Mouse (Mus musculus) embryonic stem cell, embryonic (primary cell): Measurements from ENCODE around the gene Slc25a39.

Experiments used
- CTCF ChIA-PET, 4 experiments: fragments of 300-600 bp in 2 of 4; fragments of 350-600 bp in 2 of 4; sonication (Branson Sonifier 250); formaldehyde crosslinking; loops; one replicate each; lab custom pipeline; 2022; ENCODE audit warnings: inconsistent platforms in 2 of 4; lab: Charles Lee
- POLR2A ChIA-PET, 4 experiments: fragments of 300-600 bp in 2 of 4; fragments of 350-600 bp in 2 of 4; sonication (Branson Sonifier 250); formaldehyde crosslinking; loops; one replicate each; lab custom pipeline; 2022; ENCODE audit warnings: antibody characterized with exemption in 4 of 4, inconsistent platforms in 1 of 4; lab: Charles Lee

The Slc25a39 gene

DNA sequence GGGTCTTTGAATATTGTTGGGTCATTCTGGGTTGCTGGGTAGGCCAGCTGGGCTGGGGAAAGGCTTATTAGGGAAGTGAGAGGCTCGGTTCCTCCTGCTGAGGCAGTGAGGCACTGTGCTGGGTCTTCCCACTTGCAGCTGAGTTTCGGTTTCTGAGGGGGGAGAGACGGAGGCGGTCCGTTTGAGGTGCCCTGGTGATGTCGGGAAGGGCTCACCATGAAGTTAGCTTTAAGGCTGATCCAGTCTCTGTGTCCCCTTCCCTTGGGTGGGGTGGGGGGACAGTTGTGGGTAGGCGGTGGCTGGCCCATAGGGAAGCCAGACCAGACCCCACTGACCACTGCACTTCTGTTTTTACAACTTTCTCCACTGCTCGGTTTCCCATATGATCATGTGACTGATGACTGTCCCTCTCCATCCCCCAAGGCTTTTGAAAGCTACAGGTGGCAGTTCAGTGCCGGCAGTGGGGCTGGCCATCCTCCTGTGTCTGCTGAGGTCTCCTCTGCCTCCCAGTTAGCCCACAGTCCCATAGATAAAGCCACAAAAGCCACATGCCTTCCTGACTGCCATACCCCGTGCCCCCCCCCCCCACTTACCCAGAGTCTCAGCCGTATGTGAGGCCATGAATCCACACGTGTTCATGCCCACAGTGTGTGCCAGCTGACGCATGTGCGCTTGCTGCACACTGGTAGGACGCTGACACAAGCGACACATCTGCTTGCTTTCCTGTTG is 24.5 kb upstream of the Slc25a39 start:
- POLR2A ChIA-PET: interaction anchor here in 3 of 4 experiments (0.6 to 3.8 kb wide), 6 partner anchors 14 to 182 kb away, joined by 3 to 25 read pairs (median 3); partner anchors contain the start of genes Fam171a2 (in 1 of the 3) and Slc25a39 (in 1 of the 3)
- CTCF ChIA-PET: interaction anchor here in 2 of 4 experiments (0.7 to 1.2 kb wide), 3 partner anchors 15 to 123 kb away, joined by 3 to 4 read pairs (median 3); partner anchors contain the start of gene Fam171a2 (in 1 of the 2)

DNA sequence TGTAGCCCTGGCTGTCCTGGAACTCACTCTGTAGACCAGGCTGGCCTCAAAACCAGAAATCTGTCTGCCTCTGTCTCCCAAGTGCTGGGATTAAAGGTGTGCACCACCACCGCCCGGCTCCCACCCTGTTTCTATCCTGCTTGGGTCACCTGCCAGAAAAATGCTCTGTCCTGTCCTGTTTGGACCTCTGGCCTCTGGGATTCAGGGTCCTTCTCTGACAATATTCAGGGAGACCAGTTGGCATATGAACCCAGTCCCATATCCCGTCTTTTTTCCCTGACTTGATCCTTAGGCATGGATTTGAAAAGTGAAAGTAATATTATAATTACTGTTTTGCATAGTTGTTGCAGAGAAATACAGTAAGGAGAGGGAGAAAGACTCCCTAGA is 24.0 kb upstream of the Slc25a39 start:
- ChIA-PET POLR2A (interaction anchor here in 3 of 4 experiments (0.6 to 6.0 kb wide), 15 partner anchors 10 to 183 kb away, joined by 3 to 115 read pairs (median 10); partner anchors contain the start of genes Slc25a39 (in 2 of the 3), BC030867 (in 1 of the 3) and Fam171a2 (in 1 of the 3)), CTCF (interaction anchor here in 3 of 4 experiments (0.7 to 2.2 kb wide), 16 partner anchors 15 to 185 kb away, joined by 3 to 42 read pairs (median 9); partner anchors contain the start of genes Fam171a2 (in 2 of the 3) and Slc25a39 (in 1 of the 3))

DNA sequence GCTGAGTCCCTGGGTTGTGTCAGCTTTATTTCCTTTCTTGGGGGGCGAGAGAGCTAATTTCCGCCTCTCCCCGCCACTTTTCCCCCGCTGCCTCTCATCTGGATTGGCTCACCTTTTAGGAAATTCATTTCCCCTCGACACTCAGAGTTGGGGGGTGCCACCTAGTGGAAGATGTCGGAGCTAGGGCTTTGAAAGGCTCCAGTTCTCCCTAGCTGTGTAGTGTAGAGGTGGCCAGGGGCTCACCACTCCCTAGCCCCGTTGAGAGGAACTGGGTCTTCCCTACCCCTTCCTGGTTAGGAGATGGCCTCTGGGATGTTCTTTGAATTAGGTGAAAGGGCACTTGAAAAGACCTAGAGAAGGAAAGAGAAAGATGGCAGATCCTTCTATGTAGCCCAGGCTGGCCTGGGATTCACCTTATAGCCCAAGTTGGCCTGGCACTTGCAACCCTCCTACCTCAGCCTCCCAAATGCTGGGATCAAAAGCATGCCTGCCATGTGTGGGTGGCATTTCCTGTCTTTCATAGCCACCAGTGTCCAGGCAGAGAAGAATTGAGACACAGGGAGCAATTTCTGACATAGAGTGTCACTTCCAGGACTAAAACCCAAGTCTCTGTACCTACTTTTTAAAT is 23.4 kb upstream of the Slc25a39 start:
- CTCF ChIA-PET: interaction anchor here (0.6 to 3.0 kb wide), 63 partner anchors 7 to 1611 kb away, joined by 3 to 42 read pairs (median 6); partner anchors contain the start of genes BC030867 (in 2 of the 4), Fam171a2 (in 2 of the 4), Tmub2 (in 2 of the 4) and Slc25a39 (in 1 of the 4)

DNA sequence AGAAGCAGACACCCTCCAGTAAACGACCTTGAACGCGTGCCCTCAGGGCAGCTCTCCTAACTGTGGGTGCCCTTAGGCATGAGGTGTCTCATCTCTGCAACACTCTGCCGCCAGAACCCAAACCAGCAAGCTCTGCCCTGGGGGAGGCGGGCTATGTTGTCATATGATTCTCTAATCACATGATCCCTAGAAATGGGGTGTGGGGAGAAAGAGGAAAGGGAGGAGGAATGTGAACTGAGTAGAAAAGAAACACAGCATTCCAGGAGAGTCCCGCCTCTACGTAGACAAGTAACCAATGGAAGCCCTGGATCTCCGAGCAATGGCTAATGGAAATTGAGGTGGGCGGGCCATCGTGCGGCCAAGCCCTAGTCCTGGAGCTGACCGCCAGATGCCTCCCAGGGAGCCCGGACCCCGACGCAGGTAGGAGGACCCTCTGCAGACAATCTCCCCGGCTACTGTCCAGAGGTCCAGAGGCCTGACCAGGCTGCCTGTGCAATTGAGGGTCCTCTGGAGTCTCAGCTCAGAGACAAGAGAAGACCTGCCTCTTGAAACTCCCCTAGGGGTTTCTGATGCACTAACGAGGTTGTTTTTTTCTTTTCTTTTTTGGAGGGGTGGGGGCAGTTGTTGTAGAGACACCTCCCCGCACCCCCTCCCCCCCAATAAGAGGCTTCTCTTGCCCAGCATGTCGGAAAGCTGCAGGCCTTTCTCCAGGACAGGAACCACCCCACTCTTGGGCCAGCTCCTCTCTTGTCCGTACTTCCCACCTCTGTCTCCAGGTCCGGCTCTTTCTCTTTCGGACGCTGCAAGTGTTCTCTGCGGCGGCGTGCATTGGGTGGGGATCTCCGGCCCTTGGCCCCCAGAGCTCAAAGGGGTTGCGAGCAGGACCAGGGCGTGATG is 22.6 kb upstream of the Slc25a39 start, which contains the start of gene Grn:
Gene Grn (plus strand): TSS at position 195 of the 897 bp plus-strand sequence.
- POLR2A ChIA-PET: interaction anchor here (0.6 to 6.0 kb wide), 133 partner anchors 9 to 703 kb away, joined by 3 to 115 read pairs (median 5); partner anchors contain the start of genes Slc25a39 (in 4 of the 4), Asb16 (in 3 of the 4), BC030867 (in 3 of the 4) and Ubtf (in 3 of the 4)
- CTCF ChIA-PET: interaction anchor here (0.6 to 3.0 kb wide), 77 partner anchors 8 to 1612 kb away, joined by 3 to 42 read pairs (median 5); partner anchors contain the start of genes BC030867 (in 3 of the 4), Fam171a2 (in 2 of the 4), Tmub2 (in 2 of the 4) and Asb16 (in 1 of the 4)

More for the DNA sequence above, 23.4 kb upstream of the Slc25a39 start:
- POLR2A ChIA-PET: interaction anchor here (0.6 to 6.0 kb wide), 100 partner anchors 8 to 702 kb away, joined by 3 to 115 read pairs (median 6); partner anchors contain the start of genes Slc25a39 (in 4 of the 4), Asb16 (in 3 of the 4), BC030867 (in 3 of the 4) and Fam171a2 (in 2 of the 4)

DNA sequence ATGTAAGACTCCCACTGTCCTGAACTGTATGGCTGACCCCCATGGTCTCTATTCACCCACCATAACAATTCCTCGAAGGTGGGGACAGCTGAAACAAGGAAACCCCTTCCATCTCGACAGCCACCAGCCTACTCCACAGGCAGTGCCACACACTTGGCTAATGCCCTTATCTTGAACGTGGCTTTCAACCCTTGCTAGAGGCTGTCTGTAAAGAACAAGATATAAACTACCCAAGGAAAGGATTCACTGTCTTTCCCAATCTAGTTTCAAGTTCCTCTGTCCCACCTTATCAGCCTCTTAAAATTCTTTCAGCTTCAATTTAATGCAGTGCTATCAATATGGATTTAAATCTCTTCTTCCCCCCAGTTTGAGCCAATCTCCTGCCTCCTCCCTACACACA is 21.8 kb upstream of the Slc25a39 start:
- ChIA-PET POLR2A (interaction anchor here (0.6 to 6.0 kb wide), 78 partner anchors 8 to 687 kb away, joined by 3 to 115 read pairs (median 8); partner anchors contain the start of genes Slc25a39 (in 4 of the 4), Ubtf (in 3 of the 4), Atxn7l3 (in 2 of the 4) and BC030867 (in 2 of the 4)), CTCF (interaction anchor here (0.6 to 3.0 kb wide), 32 partner anchors 9 to 1763 kb away, joined by 3 to 42 read pairs (median 6); partner anchors contain the start of genes BC030867 (in 3 of the 4), Asb16 (in 1 of the 4), Fam171a2 (in 1 of the 4) and Rundc3a (in 1 of the 4))

DNA sequence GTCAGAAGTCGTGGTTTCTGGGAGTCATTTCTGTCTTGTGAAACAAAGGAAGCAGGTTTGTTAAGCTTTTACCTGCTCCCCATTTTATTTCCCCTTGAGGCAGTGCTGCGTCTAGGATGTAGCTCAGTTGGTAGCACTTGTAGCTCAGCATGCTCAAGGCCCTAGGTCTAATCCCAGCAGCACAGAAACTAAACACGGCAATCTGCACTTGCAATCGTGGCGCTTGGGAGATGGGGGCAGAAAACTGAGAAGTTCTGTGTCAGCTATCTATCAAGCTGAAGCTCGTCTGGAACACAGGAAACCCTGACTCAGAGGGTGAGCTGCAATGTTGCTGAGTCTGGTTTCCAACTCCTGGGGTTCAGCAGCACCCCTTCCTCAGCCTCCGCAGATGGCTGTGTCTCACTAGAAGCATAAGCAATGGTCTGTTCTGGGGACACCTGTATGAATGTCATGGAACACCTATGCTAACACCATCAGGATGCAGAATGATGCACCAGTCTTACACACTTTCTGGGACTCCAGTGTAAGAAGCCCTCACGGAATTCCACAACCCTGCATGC is 21.3 kb upstream of the Slc25a39 start:
- ChIA-PET CTCF (interaction anchor here in 3 of 4 experiments (0.7 to 3.0 kb wide), 5 partner anchors 17 to 1764 kb away, joined by 3 to 14 read pairs (median 4); partner anchors contain the start of gene BC030867 (in 1 of the 3)), POLR2A (interaction anchor here (0.6 to 6.0 kb wide), 37 partner anchors 7 to 502 kb away, joined by 3 to 115 read pairs (median 14); partner anchors contain the start of genes Slc25a39 (in 3 of the 4), Ubtf (in 2 of the 4), Atxn7l3 (in 1 of the 4) and BC030867 (in 1 of the 4))

DNA sequence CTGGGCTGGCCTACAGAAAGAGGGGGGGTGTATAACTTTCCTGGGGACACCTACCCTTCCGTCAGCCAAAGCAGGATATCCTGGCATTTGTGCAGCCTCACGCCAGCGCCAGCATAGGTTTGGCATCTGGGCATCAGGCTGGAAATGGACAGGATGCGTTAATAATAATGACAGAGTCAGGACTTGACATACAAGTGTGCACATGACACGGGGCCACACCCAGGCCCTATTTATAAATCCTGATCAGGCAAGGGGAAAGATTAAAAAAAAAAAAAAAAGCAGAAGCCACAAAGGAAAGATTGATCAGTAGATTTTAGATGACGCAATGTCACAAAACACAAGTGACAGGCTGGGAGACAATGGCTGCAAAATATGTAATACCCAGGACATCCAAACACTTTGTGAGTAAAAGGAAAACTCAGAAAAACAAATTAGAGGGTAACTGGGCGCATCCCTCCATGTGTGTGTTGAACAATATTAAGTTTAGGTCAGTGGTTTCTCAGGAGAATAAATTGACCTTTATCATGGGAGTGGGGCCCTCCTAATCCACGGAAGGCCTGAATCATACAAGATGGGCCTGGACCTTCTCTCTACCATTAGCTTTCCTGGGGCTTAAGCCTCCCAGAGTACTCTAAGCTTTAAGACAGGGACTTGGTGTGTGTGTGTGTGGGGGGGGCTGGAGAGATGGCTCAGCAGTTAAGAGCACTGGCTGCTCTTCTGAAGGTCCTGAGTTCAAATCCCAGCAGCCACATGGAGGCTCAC is 18.0 kb upstream of the Slc25a39 start:
- POLR2A ChIA-PET: interaction anchor here in 3 of 4 experiments (0.7 to 6.0 kb wide), 9 partner anchors 8 to 1194 kb away, joined by 3 to 81 read pairs (median 5); partner anchors contain the start of genes Slc25a39 (in 2 of the 3) and Ubtf (in 1 of the 3)
- CTCF ChIA-PET: interaction anchor here in 1 of 4 experiments (2.3 kb wide), 1 partner anchor 13 kb away, joined by 5 read pairs; no protein-coding TSS in a partner anchor

DNA sequence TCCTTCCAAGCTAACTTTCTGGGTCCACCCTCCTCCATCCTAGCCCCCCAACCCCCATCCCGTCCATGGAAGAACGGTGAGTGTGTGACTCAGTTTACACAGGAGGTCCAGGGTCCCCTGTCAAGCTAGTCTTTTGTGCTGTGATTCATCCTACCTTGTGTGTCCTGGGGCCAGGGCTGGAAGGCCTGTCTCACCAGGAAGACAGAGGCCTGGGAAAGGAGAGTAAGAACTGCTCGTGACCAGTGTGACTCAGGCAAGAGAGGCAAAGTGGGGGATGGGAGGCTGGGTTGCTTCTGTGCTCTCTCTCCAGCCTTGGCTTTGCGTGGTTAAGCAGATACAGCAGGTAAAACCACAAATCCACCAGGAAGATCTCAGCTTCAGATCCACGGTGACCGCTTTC is 16.9 kb upstream of the Slc25a39 start:
- ChIA-PET CTCF (interaction anchor here in 2 of 4 experiments (0.7 to 1.7 kb wide), 3 partner anchors 10 to 144 kb away, joined by 3 to 6 read pairs (median 4); no protein-coding TSS in a partner anchor), POLR2A (interaction anchor here in 2 of 4 experiments (0.6 to 1.5 kb wide), 8 partner anchors 9 to 447 kb away, joined by 3 to 11 read pairs (median 4); partner anchors contain the start of gene Slc25a39 (in 2 of the 2))

DNA sequence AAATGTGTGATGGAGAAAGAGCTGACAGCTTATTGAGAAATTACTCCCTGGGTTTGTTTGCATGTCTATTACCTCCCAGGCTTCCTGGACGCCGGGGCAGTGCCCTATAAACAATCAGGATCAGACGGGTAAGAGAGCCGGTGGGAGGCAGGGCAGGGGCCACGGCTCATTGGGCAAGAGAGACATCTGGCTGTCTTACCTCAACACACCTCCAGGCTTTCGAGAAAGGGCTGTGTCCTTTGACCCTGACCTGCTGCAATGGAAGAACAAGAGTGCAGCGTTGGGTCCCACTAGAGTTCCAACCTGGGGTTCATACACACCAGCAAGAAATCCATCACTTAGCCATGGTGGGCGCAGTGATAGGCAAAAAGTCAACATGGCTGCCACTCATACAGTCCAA is 13.8 kb upstream of the Slc25a39 start:
- POLR2A ChIA-PET: interaction anchor here in 2 of 4 experiments (0.6 to 35.7 kb wide), 9 partner anchors 8 to 185 kb away, joined by 3 to 1349 read pairs (median 6); partner anchors contain the start of genes Grn (in 2 of the 2), Slc25a39 (in 2 of the 2) and Ubtf (in 1 of the 2)
- CTCF ChIA-PET: interaction anchor here in 2 of 4 experiments (0.6 to 1.2 kb wide), 4 partner anchors 13 to 893 kb away, joined by 3 to 4 read pairs (median 4); no protein-coding TSS in a partner anchor

DNA sequence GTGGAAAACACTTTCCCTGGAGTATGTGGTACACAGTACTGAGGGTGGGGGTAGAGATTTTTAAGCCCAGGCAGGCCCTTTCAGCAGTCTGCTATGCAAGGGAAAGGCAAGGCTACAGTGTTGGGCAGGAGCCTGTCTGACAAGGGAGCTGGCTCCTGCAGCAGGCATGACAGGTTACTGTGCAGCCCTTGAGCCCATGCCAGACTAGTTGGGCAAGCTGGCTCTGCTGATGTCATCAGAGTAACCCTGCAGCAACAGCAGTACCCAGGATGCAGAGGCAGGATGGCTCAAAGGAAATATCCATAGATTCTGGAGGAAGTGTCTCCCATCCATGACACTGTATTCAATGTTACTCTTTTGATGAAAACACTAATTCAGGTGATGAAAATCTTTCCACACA is 11.1 kb upstream of the Slc25a39 start:
- CTCF ChIA-PET: interaction anchor here in 2 of 4 experiments (0.6 to 1.2 kb wide), 2 partner anchors 12 to 174 kb away, joined by 3 to 6 read pairs; no protein-coding TSS in a partner anchor
- POLR2A ChIA-PET: interaction anchor here in 2 of 4 experiments (1.1 to 35.7 kb wide), 6 partner anchors 11 to 105 kb away, joined by 3 to 1349 read pairs (median 10); partner anchors contain the start of genes Slc25a39 (in 2 of the 2), Ubtf (in 2 of the 2), Fam171a2 (in 1 of the 2) and Grn (in 1 of the 2)

DNA sequence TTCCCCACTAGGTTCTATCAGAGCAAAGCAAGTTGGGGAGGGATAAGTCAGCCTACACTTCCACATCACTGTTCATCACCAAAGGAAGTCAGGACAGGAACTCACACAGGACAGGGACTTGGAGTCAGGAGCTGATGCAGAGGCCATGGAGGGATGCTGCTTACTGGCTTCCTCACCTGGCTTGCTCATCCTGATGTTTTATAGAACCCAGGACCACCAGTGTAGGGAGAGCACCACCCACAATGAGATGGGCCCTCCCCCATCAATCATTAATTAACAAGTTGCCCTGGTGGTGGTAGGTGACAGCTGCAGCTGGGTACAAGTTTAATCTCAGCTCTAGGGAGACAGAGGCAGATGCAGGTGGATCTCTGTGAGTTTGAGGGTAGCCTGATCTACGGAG is 9.4 kb upstream of the Slc25a39 start:
- POLR2A ChIA-PET: interaction anchor here in 3 of 4 experiments (0.7 to 35.7 kb wide), 12 partner anchors 9 to 103 kb away, joined by 3 to 1349 read pairs (median 6); partner anchors contain the start of genes Grn (in 3 of the 3), Slc25a39 (in 2 of the 3) and Ubtf (in 2 of the 3)
- CTCF ChIA-PET: interaction anchor here in 3 of 4 experiments (0.6 to 2.3 kb wide), 3 partner anchors 14 to 143 kb away, joined by 8 to 22 read pairs (median 13); partner anchors contain the start of gene Grn (in 1 of the 3)

DNA sequence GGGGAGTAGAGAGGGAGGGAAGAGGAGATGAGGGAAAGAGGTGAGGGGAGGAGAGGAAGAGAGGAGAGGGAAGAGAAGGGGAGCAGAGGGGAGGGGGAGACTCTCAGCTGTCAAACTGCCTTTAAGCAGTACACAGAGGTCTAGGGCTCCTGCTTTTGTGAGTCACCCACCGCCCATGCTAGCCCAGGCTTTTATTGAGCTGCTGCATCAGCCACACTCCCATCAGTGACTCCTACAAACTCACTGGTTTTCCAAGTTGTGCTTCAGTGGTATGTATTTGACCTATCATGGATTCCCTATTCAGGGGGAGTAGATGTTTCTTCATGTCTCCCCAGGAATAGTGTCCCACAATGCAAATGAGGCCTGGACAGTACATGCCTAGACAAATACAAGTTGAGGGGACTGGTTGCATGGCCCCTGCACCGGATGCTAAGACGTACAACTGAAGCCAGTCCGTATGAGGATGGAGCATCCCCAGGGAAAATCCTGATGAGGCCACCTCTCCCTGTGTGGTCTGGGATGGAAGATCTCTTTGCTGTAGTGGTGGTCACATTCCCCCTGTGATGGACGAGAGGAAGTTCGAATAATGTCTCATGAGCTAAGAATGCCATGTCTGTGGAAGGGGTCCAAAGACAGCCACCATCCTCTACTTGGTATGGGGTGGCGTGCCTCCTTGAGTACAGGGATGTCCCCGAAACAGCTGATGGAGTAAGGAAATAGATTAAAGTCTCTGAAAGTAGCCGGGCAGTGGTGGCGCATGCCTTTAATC is 7.5 kb upstream of the Slc25a39 start:
- CTCF ChIA-PET: interaction anchor here in 2 of 4 experiments (0.5 to 2.3 kb wide), 11 partner anchors 9 to 278 kb away, joined by 3 to 17 read pairs (median 4); partner anchors contain the start of gene Grn (in 2 of the 2)
- POLR2A ChIA-PET: interaction anchor here (0.6 to 35.7 kb wide), 17 partner anchors 8 to 165 kb away, joined by 3 to 1349 read pairs (median 4); partner anchors contain the start of genes Grn (in 2 of the 4), Ubtf (in 2 of the 4) and Slc25a39 (in 1 of the 4)

DNA sequence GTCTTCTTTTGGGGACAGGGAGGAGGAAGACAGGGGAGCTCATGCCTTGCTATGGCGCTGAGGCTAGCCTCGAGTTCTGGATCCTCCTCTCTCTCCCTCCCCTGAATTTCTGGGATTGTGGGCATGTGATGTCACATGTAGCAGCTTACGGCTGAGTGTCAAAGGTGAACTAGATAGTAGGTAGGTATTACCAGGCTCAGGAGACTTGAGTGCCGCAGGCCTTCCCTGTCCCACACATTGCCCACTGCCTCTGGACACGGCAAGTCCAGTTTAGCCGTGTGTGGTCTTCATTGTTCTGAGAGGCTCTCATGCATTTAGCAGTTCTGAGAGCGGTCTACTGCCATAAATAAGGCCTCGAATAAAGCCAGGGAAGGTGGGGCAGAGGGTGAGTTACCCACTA is 5.3 kb upstream of the Slc25a39 start:
- ChIA-PET CTCF (interaction anchor here in 2 of 4 experiments (0.8 to 2.7 kb wide), 9 partner anchors 14 to 104 kb away, joined by 3 to 14 read pairs (median 6); partner anchors contain the start of genes Fam171a2 (in 1 of the 2) and Grn (in 1 of the 2)), POLR2A (interaction anchor here (0.6 to 35.7 kb wide), 14 partner anchors 11 to 128 kb away, joined by 3 to 1349 read pairs (median 6); partner anchors contain the start of genes Grn (in 3 of the 4), Ubtf (in 2 of the 4) and Tmub2 (in 1 of the 4))
